Mouse (Mus musculus) ovary, postnatal 14 days (tissue): Measurements from ENCODE around the gene Phlda2.

Source experiments
- DNase-seq: peaks from one replicate; pipeline ENCODE4 v3.0.0; 2022; ENCODE audit warnings: low spot score

Phlda2 gene

DNA sequence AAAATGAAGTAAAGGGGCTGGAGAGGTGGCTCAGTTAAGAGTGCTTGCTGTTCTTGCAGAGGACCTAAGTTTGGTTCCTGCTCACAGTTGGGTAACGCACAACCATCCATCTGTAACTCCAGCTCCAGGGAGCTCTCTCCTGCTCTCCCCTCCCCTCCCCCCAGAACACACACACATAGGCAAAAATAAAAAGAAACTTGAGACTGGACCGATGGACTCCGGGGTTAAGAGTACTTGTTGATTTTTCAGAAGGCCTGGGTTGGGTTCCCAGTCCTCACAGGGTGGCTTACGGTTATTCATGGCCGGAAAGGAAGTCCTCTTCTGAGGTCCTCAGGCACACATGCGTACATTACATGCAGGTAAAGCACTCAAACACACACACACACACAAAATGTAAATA, 976 bp upstream of the Phlda2 start:
- no peak for DNase-seq

DNA sequence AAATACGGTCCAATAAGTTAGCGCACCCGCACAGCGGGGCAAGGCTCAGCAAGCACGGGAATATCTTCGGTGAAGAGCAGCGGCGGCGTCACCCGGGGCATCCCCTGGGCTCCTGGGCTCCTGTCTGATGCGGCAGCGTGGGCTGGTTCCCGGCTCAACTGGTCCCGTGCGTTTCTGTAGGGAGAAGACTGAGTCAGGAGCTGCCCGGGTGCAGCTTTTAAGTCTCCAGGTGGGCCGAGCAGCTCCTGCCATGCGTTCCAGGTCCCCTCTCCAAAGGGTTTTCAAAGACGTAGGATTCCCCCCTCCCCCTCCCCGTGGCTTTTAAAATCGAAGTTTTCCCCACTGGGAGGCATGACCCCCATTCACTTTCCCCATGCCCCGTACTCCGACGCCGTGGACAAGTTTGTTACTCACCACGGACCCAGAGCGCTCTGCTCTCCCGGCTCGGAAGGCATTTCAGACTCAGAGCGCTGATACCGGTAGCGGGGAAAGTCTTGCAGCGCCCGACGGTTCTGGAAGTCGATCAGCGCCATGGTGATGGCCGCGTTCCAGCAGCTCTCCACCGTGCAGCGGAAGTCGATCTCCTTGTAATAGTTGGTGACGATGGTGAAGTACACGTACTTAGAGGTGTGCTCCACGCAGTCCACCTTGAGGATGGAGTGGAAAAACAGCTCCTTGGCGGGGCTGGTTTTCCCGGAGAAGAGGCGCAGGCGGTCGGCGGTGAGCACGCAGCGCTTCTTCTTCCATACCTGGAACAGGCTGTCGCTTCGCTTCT, 1.1 kb downstream of the Phlda2 start:
- no peak for DNase-seq

DNA sequence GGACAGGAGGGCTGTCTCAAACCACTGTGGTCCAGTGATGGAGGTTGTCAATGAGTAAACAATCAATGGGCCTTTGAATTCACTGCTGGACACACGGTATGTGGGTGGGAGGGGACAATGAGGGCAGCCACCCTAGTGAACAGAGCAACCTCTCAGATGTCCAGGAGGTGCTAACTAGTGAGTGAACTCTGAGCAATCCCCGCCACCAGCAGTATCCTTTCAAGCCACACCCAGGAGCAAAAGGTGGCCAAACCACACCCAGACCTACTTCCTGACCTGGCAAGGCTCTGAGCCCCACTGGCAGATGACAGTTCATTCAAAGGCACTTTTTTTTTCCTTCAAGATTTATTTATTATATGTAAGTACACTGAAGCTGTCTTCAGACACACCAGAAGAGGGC, 2.0 kb downstream of the Phlda2 start:
- no peak for DNase-seq

GRCm38 (mm10) chr7:143498584-143498983, 4.4 kb downstream of the Phlda2 start:
- no peak for DNase-seq

- DNase-seq = no peak
These were observed 7.6 kb downstream of the Phlda2 start for GRCm38 (mm10) chr7:143495104-143495961.

GRCm38 (mm10) chr7:143493616-143494126, 9.3 kb downstream of the Phlda2 start:
- DNase-seq = no peak

DNA sequence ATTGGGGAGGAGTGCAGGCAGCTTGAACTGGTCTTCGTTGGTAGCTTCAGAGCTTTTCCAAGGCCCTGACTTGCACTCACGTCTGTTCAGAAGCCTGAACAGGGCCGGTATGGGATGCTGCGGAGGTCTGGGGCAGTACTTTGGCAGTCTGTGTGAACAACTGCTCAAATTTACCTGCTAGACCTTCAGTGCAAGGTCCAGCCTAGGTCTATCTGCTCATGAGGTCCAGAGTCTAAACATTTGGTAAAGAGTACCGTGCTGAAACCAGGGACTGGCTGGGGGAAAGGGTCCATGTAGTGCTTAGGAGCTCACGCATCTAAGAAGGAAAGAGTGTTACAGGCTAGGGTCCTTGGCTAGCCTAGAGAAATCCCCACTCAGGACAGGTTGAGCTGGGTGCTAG, 13.2 kb downstream of the Phlda2 start:
- no peak for DNase-seq

DNA sequence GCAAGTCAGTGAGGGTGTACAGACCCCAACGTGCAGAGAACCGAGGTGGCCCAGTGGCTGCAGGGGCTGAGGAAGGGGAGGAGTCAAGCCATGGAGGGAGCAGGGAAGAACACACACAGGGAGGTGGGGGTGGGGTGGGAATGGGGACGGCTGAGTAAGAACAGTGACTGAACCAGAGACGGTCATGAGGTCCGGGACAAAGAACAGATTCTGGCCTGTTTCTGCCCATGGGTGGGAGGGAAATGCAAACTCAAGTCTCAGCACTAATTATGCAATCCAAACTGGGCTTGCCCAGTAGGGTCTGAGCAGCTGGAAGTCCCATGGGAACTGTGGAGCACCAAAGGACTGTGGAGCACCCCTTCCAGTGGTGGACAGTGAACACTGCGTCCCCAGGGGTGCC, 20.4 kb downstream of the Phlda2 start:
- no peak for DNase-seq

GRCm38 (mm10) chr7:143481806-143482387, 21.1 kb downstream of the Phlda2 start:
- no peak for DNase-seq

GRCm38 (mm10) chr7:143480498-143480897, 22.5 kb downstream of the Phlda2 start:
- DNase-seq = peak; percentile 54

DNA sequence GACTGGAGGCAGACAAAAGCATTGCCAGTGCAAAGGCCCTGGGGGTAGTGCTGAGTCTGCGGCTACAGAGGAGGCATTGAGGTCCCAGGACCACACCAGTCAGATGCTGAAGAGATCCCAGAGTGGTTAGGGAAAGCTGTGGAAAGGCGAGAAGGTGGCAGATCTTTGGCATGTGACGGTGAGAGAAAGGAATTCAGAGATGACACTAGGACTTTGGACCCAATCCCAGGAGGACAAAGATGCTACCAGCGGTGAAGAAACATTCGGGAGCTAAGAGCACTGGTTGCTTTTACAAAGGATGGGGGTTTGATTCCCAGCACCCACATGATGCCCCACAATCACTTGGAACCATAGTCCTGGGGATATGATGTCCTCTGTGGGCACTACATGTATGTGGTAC, 25.1 kb downstream of the Phlda2 start:
- DNase-seq = no peak

- DNase-seq = no peak
These were observed 26.1 kb downstream of the Phlda2 start for GRCm38 (mm10) chr7:143476702-143477335.

GRCm38 (mm10) chr7:143475876-143476275, 27.1 kb downstream of the Phlda2 start:
- no peak for DNase-seq

GRCm38 (mm10) chr7:143474811-143475210, 28.1 kb downstream of the Phlda2 start:
- no peak for DNase-seq

GRCm38 (mm10) chr7:143473347-143474101, 29.4 kb downstream of the Phlda2 start, which contains the start of gene Slc22a18:
TSS of gene Slc22a18 (plus strand) at chr7:143473736.
- no peak for DNase-seq

- DNase-seq = peak; percentile 71
These were observed 33.0 kb downstream of the Phlda2 start for GRCm38 (mm10) chr7:143469946-143470345.

DNA sequence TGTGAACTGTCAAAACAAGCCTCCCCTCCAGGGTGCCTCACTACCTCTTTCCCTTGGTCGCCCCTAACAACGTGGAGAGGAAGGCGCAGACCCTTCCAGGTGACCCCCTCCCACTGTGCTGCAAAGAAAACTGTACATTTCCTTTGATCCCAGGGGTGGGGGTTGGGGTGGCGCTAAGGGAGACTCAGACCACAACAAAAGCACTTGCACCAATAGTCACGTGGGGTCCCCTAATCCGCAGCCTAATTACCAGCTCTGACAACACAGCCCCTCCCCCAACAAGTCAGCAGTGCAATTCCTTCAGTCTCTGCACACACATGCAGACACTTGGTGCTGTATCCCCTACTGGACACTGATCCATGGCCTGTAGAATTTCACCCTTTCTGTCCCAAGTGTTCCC, 35.2 kb downstream of the Phlda2 start:
- DNase-seq = no peak

GRCm38 (mm10) chr7:143466099-143466677, 36.8 kb downstream of the Phlda2 start:
- DNase-seq = peak; percentile 89

DNA sequence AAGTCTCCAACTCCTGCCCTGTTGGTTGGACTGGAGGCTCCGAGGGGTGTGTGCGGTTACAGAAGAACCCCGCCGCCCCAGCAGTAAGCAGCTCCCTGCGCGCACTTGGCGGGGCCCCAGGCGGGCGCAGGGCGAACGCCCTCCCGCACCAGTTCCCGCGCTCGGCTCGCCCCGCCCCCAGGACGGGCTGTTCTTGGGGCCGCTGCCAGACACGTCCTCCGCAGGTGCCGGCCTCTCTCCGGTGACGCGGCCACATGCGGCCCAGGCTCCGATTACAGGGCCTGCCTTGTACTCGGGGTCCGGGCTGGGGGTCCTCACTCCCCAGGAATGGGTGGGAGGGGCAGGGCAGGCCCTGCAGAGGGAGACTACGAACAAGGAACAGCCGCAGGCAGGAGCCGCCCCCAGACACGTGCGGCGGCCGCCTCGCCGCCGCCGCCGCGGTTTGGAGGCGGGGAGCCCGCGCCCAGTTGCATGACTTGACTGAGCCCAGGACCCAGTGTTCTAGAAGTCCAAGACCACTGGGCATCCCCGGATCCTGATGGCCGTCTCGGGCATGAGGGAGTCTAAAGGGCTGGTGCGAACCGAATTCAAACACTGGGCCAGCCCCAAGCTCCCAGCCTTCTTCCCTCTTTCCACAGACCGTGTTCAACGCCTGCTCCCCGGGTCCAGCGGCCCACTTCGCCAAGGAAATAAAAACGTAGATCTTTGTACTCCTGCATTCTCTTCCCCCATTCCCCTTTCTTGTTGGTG, 38.0 kb downstream of the Phlda2 start:
- peak; percentile 50 for DNase-seq

- peak; percentile 77 for DNase-seq
These were observed 39.0 kb downstream of the Phlda2 start for GRCm38 (mm10) chr7:143463865-143464415.
